Mouse (Mus musculus) megakaryocyte, adult 5-6 weeks (primary cell): ENCODE data around the gene Atg14. TPM values are rescaled to one million over a fixed set of nuclear protein-coding genes. Genes with fewer than 3 reads are reported as not detected.
A peak's percentile ranks its signal among the peaks of the same experiment; 100 is the strongest.
"Not testable (repeated sequence)": the region's sequence is repeated elsewhere in the genome, so short reads cannot be mapped to it uniquely, and the experiment has no call there.

ENCODE experiments used
- ATAC-seq: 2 replicates; pipeline ENCODE4 v1.8.0; 2016; ENCODE audit warnings: mild to moderate bottlenecking, inconsistent platforms; ENCODE audit not compliant: poor library complexity, severe bottlenecking
- total RNA-seq, 2 experiments: library from RNA; stranded (forward) in 1 of 2; stranded (reverse) in 1 of 2; fragments of 153-499, 151-499 nt in 1 of 2; fragments of 221-1000, 200-1000 nt in 1 of 2; gene quantifications; 2 replicates each; pipeline versions ENCODE4 v1.2.3 to v1.2.4; 2015 to 2017

The Atg14 gene
- total RNA-seq, 2 experiments from 2014 or later = 4.5 to 6.4 TPM

DNA sequence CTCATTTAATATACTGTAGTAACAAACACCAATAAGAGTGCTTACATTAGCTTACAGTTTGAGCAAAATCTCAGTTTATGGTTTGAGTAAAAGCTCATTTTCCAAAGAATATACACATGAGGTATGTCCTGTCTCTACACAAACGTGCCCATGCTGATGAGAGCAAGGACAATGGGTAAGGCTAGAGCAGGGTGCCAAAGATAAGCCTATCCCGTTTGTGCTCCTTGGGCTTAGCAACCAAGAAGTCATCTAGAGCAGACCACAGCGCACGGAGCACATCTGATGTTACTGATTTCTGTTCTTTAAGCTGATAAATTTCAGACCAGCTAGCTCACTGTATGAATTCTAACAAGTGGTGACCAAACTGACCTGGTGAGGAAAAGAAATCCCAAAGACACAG is 25.6 kb downstream of the Atg14 start:
- no peak for ATAC-seq

DNA sequence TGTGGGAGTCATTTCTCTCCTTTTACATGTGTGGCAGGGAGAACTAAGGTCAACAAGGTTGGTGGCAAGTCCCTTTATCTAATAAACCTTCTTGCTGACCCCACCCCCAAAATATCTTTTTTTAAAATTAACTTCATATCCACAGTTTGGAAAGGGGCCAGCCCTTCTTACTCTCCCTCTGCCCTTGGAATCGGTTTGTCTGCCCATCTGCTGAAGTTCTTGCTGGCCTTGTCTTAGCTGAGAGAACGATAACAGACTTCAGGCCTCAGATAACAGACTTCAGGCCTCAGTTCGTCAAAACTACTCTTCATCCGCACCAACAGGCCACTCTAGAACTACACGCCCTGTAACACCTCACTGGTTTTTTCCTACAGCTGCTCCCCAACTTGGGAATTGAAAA is 26.2 kb downstream of the Atg14 start:
- no peak for ATAC-seq

DNA sequence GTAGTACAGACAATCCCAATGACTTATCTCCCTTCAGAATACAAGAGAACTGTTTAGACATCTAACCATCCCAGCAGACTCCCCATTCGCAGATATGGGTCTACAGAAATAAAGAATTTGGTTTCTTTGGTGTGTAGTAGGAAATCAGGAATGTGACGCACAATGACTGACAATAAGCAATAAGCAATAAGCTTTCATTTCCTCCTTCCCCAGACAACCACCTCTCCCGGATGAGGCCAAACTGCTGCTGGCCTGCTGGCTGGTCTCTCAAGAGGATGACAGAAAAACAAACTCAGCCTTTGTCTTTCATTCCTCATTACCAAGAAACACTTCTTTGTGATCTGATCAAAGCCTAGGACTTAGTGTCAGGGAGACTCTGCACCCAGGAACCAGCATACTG is 28.2 kb downstream of the Atg14 start:
- ATAC-seq = peak; percentile 59

DNA sequence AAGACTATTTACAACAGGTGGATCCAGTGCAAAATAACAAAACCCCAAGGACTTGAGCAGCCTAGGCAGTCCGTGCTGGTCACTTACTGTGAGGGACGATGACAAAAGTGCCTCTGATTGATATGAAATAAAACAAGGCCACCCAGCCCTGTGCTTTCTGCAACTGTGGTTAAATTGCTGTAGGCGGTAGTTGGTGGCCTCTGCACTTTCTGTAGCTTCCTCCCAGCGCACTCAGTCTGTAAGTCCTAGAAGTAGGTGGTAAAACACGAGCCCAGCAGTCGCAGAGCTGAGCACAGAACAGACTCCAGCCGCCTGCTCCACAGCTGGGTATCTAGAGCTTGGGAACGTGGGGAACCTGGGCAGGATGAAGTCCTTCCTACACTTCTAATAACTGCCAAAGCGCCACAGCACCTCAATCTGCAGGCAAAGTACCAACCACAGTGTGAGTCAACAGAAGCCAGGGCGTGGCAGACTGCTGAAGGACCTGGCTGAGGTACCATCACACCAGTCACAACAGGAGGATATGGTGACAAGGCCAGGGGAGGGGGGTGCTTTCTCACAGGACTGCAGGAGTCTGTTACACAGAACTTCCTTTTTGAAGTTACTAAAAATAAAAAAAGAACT is 29.0 kb downstream of the Atg14 start:
- peak; percentile 79 for ATAC-seq

DNA sequence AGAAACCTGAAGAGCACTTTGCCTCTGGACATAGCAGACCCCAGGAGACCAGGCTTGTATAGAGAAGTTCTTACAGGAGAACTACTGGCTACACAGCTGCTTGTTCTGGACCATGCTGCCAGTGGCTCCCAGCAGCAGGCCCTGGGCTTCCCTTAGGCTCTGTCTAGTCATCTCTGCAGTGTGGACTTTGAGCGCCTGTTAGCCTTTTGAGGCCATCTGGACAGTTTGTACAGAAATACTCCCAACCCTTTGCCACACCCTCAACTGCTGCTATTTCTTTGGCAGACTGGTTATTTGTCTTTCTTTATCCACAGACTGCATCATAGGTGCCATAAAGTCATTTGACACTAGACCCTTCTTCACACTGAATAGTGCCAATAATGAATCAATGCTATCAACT is 35.4 kb downstream of the Atg14 start:
- ATAC-seq = no peak

DNA sequence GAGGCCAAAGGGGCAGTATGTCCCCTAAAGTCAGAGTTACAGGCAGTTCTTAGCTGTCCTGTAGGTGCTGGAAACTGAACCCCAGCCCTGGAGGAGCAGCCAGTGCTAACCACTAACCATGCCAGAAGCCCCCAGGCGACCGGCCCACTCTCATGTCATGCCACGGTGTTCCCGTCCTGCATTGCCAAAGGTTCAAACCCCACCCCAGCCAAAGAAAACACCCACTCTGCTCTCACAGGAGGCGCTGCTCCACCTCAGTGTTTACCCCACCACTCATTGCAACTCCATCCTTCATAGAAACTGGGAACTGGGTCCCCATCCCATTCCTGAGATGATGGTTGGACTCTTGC is 36.3 kb downstream of the Atg14 start:
- no peak for ATAC-seq

DNA sequence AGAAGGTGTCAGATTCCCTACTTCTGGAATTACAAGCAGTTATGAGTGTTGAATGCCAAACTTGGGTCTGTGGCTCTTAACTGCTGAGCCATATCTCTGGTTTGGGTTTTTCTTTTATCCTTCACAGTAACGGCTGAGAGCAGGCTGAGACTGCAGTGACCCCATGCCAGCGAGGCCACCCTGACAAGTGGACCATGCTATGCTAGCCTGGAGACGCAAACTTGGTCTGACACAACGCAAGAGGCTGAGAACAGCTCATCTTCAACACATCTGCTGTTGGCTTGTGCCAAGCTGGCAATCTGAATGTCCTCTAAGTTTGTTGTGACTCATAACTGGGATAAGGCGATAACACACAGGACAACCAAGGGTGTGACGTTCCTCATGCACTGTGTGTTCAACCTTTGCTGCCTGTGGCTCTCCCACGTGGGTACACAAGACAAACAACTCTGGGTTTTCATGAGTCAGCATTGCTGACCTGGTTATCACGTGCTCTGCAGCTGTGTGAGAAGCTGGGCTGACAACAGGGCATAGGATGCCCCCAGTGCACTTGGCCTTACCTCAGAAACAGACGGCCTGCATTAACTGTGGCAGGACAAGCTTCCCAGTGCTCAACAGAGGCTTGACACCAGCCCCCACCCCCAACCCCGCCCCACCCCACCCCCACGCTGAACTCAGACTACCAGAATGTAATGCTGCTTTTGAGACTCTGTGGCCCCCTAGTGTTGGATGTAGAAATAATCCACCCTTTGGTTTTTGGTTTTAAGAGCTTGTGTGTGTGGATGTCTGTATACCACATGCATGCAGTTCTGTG is 36.9 kb downstream of the Atg14 start:
- ATAC-seq = peak; percentile 58

DNA sequence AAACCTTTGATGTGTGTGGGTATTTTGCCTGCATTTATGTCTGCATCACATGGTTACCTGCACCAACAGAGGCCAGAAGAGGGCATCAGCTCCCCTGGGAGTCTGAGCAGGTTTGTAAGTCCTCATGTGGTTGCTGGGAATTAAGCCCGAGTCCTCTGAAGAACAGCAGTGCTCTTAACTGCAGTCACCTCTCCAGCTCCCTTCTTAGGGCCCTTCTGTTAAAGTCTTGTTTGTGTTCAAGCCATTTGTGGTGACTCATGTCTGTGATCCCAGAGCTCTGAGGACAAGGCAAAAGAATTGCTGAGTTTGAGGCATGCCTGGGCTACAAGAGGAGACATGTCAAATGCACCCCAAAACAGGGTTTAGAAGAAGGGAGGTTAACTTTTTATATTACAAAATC is 38.0 kb downstream of the Atg14 start:
- no peak for ATAC-seq

DNA sequence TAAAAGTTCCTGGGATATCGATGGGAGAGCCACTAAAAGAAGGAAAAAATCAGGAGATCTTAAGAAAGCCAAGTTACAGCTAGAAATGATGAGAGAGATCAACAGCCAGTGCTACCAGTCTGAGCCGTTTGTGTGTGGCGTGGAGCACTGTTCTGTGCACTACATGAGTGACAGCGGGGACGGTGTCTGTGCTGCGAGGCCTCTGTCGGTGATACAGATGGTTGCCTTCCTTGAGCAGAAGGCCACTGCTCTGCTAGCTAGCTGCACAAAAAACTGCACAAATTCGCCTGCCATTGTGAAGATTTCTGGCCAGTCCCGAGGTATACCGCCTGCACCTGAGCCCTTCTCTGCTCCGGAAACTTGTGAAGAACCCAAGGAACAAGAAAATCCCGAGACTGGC is 40.9 kb downstream of the Atg14 start:
- ATAC-seq = not testable (repeated sequence)

DNA sequence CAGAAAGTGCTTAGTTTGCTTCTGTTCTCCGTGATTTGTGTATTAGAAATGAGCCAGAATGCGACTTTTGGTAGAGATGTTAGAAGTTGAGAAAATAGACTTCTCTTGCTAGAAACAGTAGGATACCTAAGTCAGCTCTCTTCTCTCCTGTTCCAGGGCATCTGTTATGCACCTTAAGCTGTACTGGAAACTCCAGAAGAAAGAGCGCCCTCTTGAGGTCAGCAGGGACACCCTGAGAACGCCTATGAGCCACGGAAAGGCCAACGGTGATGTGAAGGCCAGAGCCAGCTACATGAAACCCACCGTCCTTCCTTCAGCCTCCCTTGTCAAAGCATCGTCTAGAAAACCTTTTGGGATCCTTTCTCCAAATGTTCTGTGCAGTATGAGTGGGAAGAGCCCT is 41.4 kb downstream of the Atg14 start:
- peak; percentile 70 for ATAC-seq

DNA sequence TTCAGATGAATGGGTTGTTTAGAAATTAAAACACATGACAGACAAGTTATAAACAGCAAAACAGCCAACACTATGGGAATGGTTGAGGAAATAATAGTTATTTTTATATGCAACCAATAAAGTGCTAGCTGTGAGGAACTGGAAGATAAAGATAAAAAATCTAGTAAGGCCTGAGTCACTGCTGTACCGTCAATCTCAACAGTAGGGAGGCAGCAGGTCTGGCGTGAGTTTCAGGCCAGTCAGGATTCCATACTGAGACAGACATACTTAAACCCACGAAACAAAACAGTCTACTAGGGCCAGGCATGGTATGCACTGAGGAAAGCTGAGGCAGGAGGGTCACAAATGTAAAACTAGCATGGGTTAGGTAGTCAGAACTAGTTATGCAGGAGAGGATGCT is 42.2 kb downstream of the Atg14 start:
- no peak for ATAC-seq

DNA sequence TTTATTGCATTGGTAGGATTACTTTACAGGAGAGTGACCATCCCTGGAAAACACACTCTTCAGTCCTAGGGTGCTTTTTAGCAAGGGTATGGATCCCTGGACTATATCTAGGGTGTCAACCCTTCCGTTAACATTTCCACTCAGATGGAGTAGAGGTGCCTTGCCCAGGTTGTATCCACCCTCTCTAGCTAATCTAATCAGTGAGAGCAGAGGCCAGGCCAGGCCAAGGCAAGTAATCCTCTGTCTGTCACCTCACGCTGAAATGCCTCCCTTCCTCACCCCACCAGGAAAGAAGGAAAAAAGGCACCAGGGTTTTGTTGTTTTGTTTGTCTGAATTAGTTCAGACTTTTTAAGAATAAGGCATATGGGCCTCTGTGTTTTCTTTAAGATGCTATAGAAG is 42.6 kb downstream of the Atg14 start:
- ATAC-seq = no peak

DNA sequence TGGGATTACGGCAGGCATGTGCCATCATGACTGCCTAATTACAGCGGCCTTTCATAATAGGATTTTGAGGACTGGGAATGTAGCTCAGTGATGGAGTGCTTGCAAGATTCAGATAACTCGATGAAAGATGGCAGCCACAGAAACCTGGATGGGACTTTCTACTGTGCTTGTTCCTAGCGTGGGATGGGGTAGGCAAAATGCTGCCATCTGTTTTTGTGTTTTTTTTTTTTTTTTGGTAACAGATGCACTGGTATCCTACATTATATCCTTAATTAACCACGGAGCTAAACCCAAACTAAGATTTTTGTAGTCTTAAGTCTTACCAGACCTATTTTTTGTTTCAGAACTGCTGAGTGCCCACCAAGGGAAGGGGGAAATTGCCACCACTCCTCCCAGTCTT is 44.6 kb downstream of the Atg14 start:
- ATAC-seq = no peak

DNA sequence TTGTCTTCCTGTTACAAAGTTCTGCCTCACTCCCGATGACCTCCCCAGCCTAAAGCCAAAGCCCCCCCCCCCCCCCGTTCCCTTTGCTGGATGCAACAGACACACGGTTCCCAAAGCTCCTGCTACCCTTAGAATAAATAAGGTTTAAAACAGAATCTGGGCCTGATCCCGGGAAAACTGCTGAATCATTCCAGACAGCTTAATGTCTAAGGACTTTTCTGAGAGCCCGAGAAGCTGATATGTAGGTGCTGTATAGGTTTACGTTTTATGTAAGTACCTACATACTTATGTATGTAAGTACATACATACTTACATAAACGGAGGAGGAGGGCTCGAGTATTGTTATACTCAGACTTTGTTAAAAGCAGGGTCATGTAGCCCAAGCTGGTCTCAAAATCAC is 45.1 kb downstream of the Atg14 start:
- no peak for ATAC-seq

DNA sequence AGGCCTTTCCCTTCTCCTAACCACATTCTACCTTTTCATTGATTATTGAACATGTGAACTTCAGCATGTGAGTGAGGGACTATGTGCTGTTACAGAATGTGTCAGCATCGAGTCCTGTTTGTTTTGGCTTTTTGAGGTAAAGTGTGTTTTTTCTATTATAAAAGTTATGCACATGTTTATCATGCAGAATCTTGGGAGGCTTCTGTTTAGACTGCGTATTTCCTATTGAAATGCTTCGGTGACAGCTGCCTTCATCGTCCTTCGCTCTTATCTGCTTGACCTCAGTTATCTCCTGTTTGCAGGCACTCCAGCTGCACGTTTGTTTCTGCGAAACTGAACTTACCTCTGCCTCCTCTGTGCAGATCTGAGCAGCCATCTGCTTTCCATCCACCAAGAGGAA is 48.1 kb downstream of the Atg14 start:
- peak; percentile 26; the same call in 1 of the 2 replicates for ATAC-seq

DNA sequence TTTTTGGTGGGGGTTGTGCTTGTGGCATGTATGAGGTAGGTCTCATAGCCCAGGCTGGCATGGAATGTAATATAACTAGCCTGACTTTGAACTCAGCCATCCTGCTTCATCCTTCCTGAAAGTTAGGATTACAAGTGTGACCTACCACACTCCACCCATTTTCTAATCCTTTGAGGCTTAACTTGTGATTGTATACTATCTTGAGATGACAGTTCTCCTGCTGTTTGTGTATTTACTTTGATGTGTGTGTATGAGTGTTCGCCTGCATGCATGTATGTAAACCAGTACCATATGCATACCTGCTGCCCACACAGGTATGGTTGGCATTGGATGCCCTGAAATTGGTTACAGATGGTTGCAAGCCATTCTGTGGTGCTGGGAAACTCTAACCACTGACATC is 48.8 kb downstream of the Atg14 start:
- ATAC-seq = no peak

DNA sequence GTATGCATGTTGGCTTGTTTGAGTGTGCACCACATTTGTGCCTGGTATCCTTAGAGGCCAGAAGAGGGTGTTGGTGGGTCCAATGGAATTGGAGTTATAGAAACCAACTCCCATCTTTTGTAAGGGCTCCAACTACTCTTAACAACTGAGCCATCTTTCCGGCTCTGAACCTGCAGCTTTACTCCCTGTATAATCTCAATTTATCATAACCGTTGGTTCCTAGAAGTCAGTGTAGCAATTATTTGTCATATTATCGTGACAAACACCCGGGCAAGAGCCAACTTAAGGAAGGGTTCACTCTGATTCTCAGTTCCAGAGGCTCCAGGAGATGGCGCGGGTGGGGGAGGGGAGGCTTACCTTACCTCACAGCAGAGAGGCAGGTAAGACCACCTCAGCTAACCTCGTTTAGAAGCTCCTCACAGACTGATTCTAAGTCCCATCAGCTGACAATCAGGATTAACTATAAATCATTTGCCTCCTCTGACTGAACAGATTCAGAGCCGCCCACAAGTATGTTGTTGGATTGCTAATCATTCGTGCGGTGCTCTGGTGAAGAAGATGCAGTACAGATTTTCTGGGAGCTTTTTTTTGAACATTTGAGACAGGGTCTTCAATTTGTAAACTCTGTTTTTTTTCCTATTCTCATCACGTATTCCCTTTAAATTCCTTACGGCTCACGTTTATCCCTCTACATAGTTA is 49.5 kb downstream of the Atg14 start:
- no peak for ATAC-seq

DNA sequence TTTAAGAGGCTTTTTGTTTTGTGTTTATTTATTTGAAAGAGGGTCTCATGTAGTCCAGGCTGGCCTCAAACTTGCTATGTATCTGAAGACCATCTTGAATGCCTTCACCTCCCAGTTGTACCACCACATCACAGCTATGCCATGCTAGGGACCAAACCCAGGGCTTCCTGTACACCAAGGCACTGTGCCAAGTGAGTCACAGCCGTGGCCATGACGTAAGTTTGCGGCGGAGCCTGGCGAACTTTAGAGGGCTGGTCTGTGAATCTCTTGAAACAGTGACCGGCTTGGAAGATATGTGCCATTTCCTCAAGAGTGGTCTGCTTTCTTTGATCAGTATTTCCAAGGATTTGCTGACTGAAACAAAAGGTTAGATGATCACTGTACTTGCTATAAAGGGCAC is 51.8 kb downstream of the Atg14 start:
- peak; percentile 72 for ATAC-seq

DNA sequence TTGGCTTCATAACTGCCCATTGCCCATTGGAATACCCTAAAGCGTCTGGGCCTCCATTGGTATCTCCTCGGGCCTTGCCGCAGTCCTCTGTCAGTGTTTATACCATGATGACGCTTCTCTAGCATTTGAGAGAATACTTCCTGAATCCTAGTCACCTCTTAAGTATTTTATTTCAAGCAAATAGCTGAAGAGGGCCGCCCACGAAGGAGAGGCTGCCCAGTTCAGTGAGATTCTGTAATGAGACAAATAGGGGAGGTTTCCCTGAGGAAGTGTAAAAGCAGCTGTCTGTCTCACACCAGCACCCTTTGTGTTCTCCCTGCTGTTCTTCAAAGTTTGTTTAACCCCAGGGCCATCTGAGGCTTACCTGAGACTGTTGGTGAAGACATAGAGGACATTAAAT is 53.7 kb downstream of the Atg14 start:
- ATAC-seq = no peak

DNA sequence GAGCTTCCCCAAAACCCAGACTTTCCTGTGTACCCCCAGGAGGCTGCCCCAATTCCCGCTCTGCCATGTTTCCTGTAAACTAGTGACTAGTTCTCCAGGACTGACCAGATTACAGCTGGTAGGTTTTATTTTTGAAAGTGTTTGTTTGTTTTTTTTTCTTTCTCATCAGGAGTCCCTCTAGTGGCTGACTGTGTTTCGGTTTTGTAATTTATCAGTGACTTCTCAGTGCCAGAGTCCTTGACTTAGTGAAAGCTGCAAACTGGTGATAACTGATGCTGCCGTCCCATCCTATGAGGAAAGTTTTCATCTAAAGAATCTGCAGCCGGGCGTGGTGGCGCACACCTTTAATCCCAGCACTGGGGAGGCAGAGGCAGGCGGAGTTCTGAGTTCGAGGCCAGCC is 54.8 kb downstream of the Atg14 start:
- ATAC-seq = peak; percentile 32

DNA sequence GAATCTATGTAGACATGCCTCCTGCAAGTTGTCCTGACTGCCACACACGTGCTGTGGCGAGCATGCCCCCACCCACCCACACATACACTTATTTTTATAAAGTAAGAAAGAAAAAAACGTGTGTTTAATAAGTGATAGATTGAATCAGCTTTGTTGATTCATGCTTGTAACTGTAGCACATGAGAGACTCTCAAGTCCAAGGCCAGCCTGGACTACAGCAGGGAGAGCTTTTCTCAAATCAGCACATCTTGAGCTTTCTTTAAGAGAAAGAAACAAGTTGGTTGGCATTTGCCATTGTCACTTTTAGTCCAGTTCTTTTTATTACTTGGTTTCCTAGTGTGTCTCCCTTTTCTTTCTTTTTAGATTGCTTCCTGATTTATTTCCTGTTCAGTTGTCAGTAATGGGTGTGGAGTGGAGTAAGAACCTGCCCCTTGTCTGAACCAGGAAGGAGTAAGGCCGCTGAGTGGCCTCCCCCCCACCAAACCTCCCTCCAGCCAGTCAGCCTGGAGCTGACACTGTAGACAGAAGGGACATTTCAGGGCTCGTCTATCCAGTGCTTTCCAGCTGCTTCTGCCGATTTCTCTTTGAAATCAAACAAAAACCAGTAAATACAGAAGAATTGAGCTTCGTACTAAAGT is 55.5 kb downstream of the Atg14 start:
- peak; percentile 84 for ATAC-seq

DNA sequence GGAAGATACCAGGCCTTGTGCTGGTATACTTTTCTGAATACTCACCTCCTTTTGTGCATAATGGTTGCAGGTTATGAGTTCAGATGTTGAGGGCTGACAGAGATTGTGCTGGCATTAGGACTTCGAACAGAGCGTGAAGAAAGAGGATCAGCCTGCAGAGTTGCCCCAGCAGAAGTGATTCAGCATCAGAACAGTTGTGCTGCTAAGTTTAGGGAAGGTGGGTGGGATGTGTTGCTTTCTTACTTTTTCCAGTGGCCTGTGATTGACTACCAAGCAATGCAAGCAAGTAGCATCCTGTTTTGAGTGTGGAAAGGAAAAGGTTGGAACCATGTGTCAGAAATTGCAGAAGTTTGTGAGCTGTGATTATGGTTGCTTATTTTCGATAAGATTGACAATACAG is 56.8 kb downstream of the Atg14 start:
- peak; percentile 37 for ATAC-seq
